Mouse (Mus musculus): ENCODE results near the gene Ciart.
"Not testable (repeated sequence)": the region's sequence is repeated elsewhere in the genome, so short reads cannot be mapped to it uniquely, and the experiment has no call there.

Gene Ciart

GRCm38 (mm10) chr3:95901616-95902372 lies 19.7 kb upstream of the Ciart start:
- DNase-seq (ENCODE audit: low read depth, low spot score), result no peak

GRCm38 (mm10) chr3:95899800-95900524 lies 17.9 kb upstream of the Ciart start:
- no peak for DNase-seq (ENCODE audit: low read depth, low spot score)

GRCm38 (mm10) chr3:95895501-95895900 lies 13.4 kb upstream of the Ciart start:
- DNase-seq (ENCODE audit: low read depth, low spot score), result not testable (repeated sequence)

GRCm38 (mm10) chr3:95894317-95895160 lies 12.5 kb upstream of the Ciart start:
- peak; percentile 75 for DNase-seq (ENCODE audit: low read depth, low spot score)

- peak; percentile 99 for DNase-seq (ENCODE audit: low read depth, low spot score)
These were observed 11.7 kb upstream of the Ciart start, which contains the start of gene Aph1a for GRCm38 (mm10) chr3:95893606-95894316. TSS of gene Aph1a (plus strand) at chr3:95893969.

- no peak for DNase-seq (ENCODE audit: low read depth, low spot score)
These were observed 11.1 kb upstream of the Ciart start for GRCm38 (mm10) chr3:95893126-95893525.

GRCm38 (mm10) chr3:95892066-95893052 lies 10.3 kb upstream of the Ciart start:
- no peak for DNase-seq (ENCODE audit: low read depth, low spot score)

GRCm38 (mm10) chr3:95891211-95892065 lies 9.4 kb upstream of the Ciart start, which contains the start of gene BC028528:
TSS of gene BC028528 (minus strand) at chr3:95892005.
- DNase-seq (ENCODE audit: low read depth, low spot score), result peak; percentile 80

- DNase-seq (ENCODE audit: low read depth, low spot score), result no peak
These were observed 7.6 kb upstream of the Ciart start for GRCm38 (mm10) chr3:95889664-95890063.

- DNase-seq (ENCODE audit: low read depth, low spot score), result no peak
These were observed 5.5 kb upstream of the Ciart start for GRCm38 (mm10) chr3:95887596-95887995.

- DNase-seq (ENCODE audit: low read depth, low spot score), result no peak
These were observed 2.3 kb upstream of the Ciart start for GRCm38 (mm10) chr3:95884400-95884799.

GRCm38 (mm10) chr3:95882816-95883425 lies 870 bp upstream of the Ciart start:
- peak; percentile 87 for DNase-seq (ENCODE audit: low read depth, low spot score)

GRCm38 (mm10) chr3:95879063-95879462 lies 3.0 kb downstream of the Ciart start:
- DNase-seq (ENCODE audit: low read depth, low spot score), result no peak

GRCm38 (mm10) chr3:95872048-95872447 lies 10.0 kb downstream of the Ciart start:
- no peak for DNase-seq (ENCODE audit: low read depth, low spot score)

- peak; percentile 93 for DNase-seq (ENCODE audit: low read depth, low spot score)
These were observed 10.6 kb downstream of the Ciart start, which contains the start of gene Mrps21 for GRCm38 (mm10) chr3:95871392-95871867. TSS of gene Mrps21 (minus strand) at chr3:95871519.

- DNase-seq (ENCODE audit: low read depth, low spot score), result no peak
These were observed 11.1 kb downstream of the Ciart start for GRCm38 (mm10) chr3:95870976-95871375.

GRCm38 (mm10) chr3:95867408-95867807 lies 14.6 kb downstream of the Ciart start:
- no peak for DNase-seq (ENCODE audit: low read depth, low spot score)

- DNase-seq (ENCODE audit: low read depth, low spot score), result no peak
These were observed 16.0 kb downstream of the Ciart start for GRCm38 (mm10) chr3:95866071-95866470.
